Mouse (Mus musculus) retina, embryonic 14.5 days (tissue): ENCODE results near the gene Slc7a7.

Experiments
- DNase-seq: peaks from one replicate; pipeline ENCODE4 v3.0.0-alpha.2; 2015; ENCODE audit warnings: low spot score

Gene Slc7a7

DNA sequence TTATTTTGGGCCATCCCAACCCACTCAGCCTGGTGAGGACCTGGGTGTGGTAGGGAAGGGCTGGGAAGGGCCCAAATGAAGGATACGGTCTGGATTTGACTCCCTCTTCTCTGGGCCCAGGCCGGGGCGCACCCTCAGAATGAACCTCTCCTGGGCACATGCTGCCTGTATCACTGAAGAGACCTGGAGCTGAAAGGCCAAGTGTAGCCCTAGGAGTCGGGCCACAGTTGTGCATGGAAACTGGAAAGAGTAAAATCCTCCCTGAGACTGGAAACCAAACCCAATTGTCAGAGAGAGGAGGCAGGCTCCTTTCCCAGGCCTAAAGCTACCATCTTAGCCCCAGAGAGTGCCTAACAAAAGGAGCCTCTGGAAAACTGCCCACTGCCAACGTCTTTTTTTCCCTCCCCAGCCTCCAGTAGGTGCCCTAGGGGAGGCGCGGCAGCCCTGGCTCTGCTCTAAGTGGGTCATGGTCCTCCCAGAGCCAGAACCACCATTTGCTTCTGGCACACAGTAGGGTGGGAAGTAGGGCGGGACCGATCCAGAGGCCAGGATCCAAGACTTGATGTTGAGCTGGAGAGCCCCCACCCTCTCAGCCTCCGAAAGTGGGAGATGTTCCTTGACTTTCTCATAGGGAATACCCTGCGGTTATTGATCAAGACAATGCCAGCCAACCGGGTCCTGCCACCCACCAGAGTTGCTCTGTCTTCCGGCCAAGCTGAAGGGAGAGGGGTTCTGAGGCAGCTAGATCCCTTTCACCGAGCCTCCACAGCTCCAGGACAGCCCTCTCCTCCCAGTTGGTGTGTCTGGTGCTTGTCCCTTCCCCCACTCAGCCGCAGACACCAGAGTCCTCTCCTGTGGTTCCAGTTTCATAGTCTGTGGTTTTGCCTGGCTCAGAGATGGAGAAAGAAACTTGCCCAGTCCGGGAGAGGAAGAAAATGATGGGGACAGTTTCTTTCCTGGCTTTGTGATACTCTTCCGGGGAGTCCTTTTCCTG, 15.6 kb upstream of the Slc7a7 start:
- no peak for DNase-seq

DNA sequence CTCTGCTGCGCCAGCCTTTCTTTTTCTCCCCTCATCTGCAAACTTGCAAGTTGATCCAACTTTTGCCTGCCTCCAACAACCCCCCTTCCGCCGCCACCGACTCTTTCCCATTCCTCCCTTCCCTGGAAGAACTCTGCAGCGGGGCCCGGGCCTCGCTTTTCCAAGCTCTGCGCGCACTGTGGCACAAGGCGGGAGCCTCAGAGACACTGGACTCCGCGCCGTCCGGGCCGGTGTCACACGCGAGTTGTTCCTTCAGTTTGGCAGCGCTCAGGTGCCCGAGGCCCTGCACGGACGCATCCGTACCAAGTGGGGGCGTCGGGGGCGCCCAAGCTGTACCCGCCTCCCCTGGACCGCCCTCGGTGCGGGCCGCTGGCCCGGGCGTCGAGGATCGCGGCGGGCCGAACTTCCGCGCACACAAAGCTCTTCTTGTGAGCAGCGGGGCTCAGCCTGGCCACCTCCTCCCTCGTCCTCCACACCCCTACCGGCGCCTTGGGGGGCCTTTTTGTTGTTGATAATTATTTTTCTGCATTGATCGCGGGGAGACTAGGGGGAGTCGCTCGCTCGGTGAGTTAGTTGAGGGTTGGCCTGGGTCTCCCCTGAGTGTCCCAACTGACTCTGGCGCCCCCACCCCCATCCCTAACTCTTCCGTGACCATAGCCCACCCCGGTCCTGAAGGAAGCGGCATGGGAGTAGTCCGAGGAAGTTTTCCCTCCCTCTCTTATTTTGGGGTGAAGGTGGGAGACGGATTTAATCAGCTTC, 14.7 kb upstream of the Slc7a7 start:
- DNase-seq, result peak; percentile 58

DNA sequence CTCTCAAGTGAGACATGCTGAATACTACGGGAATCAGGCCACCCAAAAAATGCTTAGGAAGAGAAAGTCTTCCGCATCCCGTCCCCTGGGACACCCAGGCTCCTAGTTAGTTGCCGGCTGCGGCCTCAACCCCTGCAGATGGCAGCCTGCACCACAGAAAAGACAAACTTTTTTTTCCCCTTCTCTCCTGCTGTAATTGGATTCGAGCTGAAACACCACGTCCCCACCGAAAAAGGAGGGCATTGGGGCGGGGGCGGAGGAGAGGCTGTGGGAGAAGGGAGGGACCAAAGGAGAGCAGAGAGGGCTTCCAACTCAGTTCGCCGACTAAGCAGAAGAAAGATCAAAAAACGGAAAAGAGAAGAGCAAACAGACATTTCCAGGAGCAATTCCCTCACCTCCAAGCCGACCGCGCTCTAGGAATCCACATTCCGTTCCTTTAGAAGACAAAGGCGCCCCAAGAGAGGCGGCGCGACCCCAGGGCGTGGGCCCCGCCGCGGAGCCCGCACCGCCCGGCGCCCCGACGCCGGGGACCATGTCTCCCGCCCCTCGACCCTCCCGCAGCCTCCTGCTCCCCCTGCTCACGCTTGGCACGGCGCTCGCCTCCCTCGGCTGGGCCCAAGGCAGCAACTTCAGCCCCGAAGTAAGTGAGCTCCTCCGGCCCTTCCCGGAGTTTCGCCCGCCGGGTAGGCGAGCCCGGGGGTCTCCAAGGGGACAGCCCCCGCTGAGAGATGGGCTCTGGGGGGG, 13.9 kb upstream of the Slc7a7 start, which contains the start of gene Mmp14:
TSS of gene Mmp14 (plus strand) at position 279 of the 744 bp plus-strand sequence.
- peak; percentile 79 for DNase-seq

DNA sequence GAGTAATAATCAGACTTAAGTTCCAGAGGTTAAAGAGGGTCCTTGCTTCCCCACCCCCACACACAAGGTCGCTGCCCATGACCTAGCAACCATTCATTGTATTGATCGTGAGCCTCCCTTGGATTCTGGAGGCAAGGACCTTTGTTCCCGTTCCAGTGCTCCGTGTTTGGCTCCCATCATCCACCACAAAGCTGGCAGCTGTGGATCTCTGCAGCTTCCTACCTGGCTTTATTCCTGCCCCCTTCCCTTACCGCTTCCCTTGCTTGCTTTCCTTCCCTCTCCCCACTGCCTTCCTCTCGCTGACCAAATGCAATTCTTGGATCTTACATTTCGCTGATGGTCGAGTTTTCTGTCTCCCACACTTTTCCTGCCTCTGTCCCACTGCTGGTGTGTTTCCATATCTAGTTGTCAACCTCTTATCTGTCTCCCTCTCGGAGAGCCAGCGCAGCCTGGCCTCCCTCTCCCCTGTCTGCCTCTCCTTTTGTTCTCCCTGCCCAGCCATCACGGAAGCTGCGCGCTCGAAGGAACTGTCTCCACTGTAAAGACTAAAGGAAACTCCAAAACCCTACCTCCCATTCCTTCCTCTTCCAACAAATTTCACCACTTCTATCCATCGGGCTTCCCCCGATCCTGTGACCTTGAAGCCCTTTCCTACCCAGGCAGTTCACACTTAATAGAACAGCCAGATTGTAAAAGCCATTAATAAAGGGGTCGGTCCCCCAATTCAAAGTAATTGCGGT, 13.0 kb upstream of the Slc7a7 start:
- peak; percentile 57 for DNase-seq

DNA sequence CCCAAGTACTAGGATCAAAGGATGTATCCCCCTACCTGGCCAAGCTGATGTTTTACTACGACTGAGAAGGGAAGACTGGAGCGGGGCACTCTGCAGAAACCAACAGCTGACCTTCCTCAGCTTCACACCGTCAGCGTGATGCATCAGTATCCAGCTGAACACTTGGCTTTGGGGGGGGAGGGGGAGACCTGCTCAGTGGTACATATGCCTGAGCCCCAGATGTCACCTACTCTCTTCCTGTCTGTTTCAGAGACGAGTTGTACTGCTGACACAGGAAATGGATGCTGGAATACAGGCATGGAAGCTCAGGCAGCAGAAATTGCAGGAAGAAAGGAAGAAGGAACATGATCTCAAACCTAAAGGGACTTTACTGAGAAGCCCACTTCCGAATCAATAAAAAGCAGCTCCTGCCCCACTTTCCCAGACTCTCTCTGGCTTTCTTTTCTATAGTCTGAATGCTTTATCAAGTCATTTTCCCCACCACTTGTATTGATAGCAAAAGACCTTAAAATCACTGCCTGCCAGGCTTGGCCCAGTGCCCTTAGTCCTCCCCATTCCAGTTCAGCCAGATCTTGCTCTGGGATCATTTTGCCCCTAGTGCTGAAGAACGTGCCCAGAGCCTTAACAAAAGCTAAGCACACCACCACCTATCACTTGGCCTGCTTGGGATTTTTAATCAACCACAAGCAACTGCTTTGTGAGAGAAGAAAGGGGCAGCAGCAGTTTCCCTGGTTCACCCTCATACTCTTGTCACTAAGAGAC, 11.9 kb upstream of the Slc7a7 start:
- no peak for DNase-seq

DNA sequence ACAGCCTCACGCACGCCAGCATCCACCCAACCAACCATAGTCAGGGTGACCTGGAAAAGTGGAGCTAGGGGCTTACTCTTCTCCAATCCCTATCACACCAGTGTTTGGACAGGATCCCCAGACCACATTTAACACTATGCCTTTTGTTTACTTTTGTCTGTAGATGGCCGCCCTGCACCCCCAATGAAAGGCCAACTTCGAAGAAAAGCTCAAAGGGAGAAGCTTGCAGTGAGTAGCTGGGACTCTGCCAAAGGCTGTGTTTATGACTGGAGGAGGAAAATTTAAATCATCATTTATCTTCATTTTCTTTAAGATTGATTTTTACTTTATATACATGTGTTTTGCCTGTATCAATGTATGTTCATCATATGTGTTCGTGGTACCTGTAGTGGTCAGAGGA, 10.8 kb upstream of the Slc7a7 start:
- DNase-seq, result no peak

DNA sequence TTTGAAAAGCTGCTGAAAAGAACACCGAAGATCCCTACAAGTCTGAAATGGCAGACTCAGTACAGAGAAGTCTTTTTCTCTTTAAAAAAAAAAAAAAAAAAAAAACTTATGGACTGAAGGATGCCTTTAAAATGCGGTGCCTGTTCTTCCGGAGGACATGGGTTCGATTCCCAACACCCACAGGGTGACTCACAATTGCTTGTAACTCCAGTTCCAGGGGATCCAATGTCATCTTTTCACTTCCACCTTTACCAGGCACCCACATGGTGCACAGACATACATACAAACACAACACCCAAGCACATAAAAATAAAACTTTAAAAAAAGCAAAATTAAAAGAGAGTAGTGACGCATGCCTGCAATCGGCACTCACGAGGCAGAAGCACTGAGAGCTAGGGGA, 10.1 kb upstream of the Slc7a7 start:
- DNase-seq, result no peak

DNA sequence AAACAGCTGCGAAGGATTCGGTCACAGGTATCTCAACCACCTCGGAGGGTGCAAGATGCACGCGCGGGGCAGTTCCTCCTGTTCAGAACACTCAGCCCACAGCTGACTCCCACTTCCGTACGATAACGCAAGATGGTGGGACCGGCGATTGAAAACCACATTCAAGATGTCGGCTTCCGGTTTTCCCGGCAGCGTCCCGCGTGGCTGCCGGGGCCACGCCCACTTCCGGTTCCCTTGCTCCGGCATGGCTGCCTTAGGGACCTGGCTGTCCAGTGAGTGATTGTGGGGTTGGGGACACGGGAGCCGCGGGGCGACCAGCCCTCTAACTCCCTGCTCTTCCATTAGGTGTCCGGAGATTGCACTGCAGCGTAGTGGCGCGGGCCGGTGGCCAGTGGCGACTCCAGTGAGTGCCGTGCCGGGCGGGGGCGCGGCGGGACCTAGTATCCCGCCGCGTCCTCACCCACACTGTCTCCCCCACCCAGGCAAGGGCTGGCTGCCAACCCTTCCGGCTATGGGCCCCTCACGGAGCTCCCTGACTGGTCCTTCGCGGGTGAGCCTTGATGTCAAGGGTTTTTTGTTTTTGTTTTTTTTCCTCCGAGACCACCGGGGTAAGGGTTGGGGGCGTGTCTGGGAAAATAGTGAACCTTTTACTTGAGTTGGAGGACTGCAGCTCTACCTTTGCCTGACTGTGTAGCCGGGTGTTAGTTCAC, 9.3 kb upstream of the Slc7a7 start, which contains the start of gene Mrpl52:
TSS of gene Mrpl52 (plus strand) at position 221 of the 710 bp plus-strand sequence.
- peak; percentile 97 for DNase-seq

DNA sequence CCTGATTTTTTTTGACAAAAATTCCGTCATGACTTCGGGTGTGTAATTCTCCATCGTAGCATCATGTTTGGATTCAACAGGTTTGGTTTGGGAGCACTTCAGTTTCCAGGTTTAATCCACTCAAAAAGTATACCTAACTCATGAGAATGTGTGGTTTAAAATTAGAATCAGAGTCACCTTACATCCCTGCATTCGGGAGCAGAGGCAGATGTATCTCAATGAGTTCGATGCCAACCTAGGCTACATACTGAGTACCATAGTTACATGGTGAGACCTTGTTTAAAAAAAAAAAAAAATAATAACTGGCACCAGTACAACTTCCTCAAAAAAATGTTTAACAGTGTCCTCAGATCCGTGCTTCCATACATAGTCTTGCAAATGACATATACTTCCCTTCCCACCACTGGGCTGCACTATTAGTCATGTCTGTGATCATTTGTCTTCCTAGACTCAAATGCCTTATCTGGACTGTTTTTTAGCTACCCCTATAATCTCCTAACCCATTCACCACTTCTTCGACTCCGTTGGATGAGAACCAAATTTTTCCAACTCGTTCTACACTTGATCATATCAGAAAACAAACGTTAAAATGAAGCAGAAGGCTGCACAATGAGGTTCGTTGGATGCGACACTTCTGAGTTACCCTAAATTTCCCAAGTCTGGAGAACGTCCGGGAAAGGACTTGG, 8.6 kb upstream of the Slc7a7 start:
- DNase-seq, result no peak

DNA sequence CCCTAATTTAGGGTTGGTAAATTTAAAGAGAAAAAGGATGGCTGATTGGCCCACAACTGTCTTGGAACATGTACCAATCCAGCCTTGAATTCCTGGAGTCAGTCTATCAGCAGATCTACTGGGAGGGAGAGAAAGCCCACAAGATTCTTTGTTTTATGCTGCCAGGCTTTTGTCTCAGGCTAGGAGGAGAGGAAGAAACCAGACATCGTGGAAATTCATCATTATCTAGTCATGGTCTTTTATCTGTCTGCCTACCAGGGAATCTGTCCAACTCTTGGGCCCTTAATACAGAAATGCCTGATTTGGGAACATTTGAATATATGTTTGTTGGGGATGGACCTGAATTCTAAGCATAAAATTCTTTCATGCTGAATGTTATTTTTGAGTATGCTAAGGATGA, 8.0 kb upstream of the Slc7a7 start:
- no peak for DNase-seq

DNA sequence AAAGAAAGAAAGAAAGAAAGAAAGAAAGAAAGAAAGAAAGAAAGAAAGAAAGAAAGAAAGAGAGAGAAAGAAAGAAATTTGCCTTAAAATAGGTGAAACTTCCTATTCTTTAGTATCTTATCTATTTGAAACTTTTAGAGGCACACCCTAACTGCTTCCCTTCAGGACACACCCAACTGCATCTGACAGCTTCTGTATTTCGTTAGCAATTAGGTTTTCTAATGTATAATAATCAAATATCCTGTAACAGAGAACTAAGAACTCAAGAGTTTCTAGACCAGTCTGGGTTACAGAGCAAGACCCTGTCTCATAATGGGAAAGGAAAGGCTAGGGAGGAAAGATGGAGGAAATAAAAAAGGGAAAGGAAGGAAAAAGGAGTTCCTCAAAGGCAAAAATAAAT, 7.1 kb upstream of the Slc7a7 start:
- no peak for DNase-seq

DNA sequence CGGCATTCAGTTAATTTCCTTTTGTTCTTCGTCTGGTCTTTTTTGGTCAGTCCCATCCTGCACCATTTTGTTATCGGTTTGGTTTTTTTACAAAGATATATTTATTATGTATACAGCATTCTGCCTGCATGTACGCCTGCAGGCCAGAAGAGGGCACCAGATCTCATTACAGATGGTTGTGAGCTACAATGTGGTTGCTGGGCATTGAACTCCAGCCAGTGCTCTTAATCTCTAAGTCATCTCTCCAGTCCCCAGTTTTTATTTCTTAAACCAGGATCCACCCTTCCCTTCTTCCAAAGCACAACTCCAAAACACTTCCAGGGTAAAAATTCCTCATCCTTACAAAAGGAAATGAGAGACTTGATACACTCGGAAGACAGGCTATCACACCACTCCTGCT, 5.8 kb upstream of the Slc7a7 start:
- DNase-seq, result peak; percentile 58

DNA sequence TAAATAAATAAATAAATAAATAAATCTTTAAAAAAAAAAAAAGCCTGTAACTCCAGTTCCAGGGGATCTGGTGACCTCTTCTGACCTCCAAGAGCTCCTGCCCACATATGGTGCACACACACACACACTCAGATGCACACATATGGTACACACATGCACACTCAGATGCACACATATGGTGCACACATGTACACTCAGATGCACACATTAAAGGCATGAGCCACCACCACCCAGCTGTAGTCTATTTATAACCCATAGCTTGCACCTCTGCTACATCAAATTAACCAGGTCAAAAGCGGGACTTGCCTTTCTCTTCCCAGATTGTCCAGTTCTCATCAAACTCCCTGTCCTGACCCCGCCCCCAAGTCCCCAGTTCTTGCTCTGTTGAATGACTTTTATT, 3.4 kb upstream of the Slc7a7 start:
- DNase-seq, result no peak

DNA sequence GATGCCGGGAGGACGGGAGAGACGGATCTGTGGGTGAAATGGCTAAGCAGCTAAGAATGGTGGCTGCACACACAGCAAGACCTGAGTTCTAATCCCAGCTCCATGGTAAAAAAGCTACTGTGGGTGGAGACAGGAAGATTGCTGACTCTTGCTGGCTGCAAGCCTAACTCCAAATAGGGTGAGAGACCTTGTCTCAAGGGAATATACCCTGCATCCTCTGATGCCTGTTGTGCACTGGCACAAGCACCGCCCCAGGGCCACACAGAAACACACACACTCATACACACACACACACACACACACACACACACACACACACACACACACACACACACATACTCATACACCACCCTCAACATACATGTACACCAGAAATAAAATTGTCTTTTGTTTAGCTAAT, 750 bp downstream of the Slc7a7 start:
- DNase-seq, result no peak

DNA sequence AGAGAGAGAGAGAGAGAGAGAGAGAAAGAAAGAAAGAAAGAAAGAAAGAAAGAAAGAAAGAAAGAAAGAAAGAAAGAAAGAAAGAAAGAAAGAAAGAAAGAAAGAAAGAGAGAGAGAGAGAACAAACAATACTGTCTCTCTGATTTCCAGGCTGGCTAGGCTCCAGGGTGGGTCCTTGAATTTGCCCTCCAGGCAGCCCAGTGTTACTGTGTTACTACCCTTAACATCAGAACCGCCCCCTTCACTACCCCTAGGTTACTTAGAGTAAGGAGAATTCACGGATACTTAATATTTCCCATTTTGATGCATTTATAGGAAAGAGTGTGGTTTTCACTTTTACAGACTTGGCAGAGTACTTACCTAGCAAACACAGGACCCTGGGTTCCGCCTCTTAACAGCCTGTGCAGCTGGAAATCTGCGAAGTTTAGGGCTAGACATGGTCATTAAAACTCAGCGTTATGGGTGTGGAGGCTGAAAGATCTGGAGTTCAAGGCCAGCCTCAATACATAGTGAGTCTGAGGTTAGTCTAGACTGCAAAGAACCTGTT, 1.3 kb downstream of the Slc7a7 start:
- DNase-seq, result no peak

DNA sequence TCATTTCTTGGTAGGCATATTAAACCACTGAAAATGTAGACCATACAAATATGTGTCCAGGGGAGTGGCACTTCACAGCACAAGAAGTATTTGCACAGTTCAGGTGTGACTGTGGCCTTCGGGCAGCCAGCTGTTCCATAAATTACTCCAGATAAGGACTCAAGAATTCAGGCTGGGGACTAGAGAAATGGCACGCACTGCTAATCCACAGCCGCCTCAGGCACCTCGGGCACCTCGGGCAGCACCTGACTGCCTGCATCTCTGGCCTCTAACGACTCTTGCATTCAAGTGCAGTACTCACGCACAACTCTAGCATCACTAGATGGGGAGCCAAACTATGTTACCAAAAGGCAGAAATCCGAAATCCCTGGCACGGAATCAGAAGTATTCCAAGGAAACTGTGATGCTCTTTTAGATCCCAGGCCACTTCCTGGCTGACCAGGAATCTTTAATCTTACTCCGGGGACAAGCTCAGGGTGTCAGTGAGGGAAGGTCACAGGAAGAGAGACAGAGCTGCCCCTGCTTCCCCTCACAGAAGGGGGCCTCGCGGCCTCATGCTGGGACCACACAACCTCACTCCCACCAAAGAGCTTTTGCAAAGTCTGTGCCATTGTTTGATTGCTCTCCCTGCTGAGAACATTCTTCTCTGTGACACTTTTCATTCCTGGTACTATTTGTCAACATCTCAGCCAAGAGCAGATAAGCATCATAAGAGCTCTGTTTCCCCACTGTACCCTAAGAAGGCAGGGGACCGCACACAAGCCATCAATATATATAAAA, 2.1 kb downstream of the Slc7a7 start:
- no peak for DNase-seq

DNA sequence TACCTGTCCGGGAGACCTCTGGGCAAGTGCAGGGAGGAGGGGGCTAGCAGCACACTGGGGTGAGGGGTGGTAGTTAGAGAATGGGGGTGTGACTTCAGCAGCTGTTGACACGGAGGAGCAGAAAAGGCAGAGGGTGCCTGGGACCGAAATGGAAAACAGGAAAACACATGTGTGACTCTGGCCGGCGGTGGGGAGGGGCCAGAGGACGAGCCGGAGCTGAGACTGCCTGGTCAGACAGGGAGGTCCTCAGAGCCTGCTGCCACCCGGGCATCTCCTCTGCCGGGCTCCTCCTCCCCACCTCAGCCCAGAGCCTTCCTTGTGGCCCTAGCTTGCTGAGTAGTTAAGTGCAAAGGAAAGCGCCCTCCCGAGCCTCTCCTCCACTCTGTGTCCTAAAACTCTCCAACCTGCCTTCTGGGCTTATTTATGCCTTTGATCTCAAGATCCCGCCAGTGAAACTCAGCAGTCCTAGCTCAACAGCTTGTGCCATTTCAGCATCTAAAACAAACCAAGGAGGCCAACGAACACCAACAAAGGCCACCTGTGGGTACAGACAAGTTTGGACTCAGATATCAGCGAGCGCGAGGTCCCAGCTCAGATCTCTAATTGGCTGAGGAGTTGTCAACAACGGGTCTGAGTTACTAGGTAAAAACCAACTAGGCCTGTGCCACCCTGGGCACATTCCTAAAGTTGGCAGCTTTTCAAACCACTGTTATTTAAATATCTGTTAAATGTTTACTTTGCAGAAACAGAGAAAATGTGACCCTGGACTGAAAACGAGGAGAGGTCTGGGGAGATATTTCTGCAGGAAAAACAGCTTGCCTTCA, 3.5 kb downstream of the Slc7a7 start:
- DNase-seq, result no peak
